ENCODE assay signal across 9 mouse cellular contexts in genomic region chr2:85049277-85049676, GRCm38 (mm10). TPM values are rescaled to one million over a fixed set of nuclear protein-coding genes. Genes with fewer than 3 reads are reported as not detected.
DNase-seq lines count a peak whose midpoint lies in the region; ATAC-seq and TF ChIP-seq lines count a peak whose summit lies in the region.
"Had no signal": no experiment of that assay in that cellular context is flagged by ENCODE, and none has a peak within 500 bp of the region (broad histone marks: within the 10 kb centered on the region; RNA-seq: fewer than 3 reads in every experiment).

No protein-coding gene starts in this region.

- no peak for TF ChIP-seq EP300 in heart, adult 2 months (IDR thresholded peaks at IDR 0.05; ENCODE audit: insufficient read depth, low read depth, low read length)

- peak overlapping the region; percentile 25; the same call in 1 of the 2 replicates for H3K9ac ChIP-seq in heart, adult 2 months (ENCODE audit: low read depth, low read length)
- no peak overlapping the region for H3K9ac ChIP-seq in embryonic facial prominence, embryonic 11.5 days (replicated peaks; ENCODE audit: low read length)

- intact Hi-C loops in heart, adult 2 months (cut with DNase I), result loop anchor here (2.0 kb wide), 1 partner anchor 50 kb away; no protein-coding TSS in a partner anchor
- intact Hi-C loops in heart, postnatal 36 days (cut with DNase I), result loop anchor here (10.0 kb wide), 1 partner anchor 334 kb away; the partner anchor contains the start of gene Zdhhc5

- H3K36me3 ChIP-seq in heart, adult 2 months (ENCODE audit: control insufficient read depth, insufficient read depth, low read length), result peaks cover 6% of the 10 kb centered on the region
- peaks cover 15% of the 10 kb centered on the region for H3K36me3 ChIP-seq in embryonic facial prominence, embryonic 11.5 days (replicated peaks; ENCODE audit: control insufficient read depth, insufficient read depth, low read depth, low read length)
- H3K36me3 ChIP-seq in midbrain, embryonic 10.5 days, result peaks cover 60% of the 10 kb centered on the region

- H3K79me2 ChIP-seq in heart, adult 2 months (replicated peaks; ENCODE audit: control insufficient read depth, insufficient read depth, low read length), result peaks cover 3% of the 10 kb centered on the region; the same call in 1 of the 2 replicates

- 59% methylated on average over 4 of the region's 4 CpGs for WGBS in heart, adult 2 months
- 68% methylated on average over 4 of the region's 4 CpGs for WGBS in embryonic facial prominence, embryonic 11.5 days
- WGBS in midbrain, embryonic 10.5 days, result 67% methylated on average over 4 of the region's 4 CpGs

- peak overlapping the region; percentile 94 for H3K27ac ChIP-seq in heart, adult 2 months
- H3K27ac ChIP-seq in embryonic facial prominence, embryonic 11.5 days (replicated peaks; ENCODE audit: low read depth, low read length), result peak overlapping the region; percentile 60; the same call in 1 of the 2 replicates
- H3K27ac ChIP-seq in midbrain, embryonic 10.5 days (replicated peaks), result peak overlapping the region; percentile 46

- peak overlapping the region; percentile 42 for H3K4me2 ChIP-seq in embryonic facial prominence, embryonic 11.5 days (ENCODE audit: low read depth, low read length)

- no peak for TF ChIP-seq POLR2A in heart, adult 2 months (IDR thresholded peaks at IDR 0.05; ENCODE audit: insufficient read depth, low read depth, low read length)

- H3K4me1 ChIP-seq in heart, adult 2 months (ENCODE audit: control insufficient read depth, insufficient read depth, low read length), result peaks cover 8% of the 10 kb centered on the region
- H3K4me1 ChIP-seq in embryonic facial prominence, embryonic 11.5 days (ENCODE audit: control insufficient read depth, insufficient read depth, low read length), result peaks cover 6% of the 10 kb centered on the region
- H3K4me1 ChIP-seq in midbrain, embryonic 10.5 days, result peaks cover 42% of the 10 kb centered on the region

- TF ChIP-seq CTCF in heart, adult 2 months (IDR thresholded peaks at IDR 0.05), result no peak

- no peak for ATAC-seq in embryonic facial prominence, embryonic 11.5 days (replicated peaks; ENCODE audit: insufficient number of reproducible peaks, low FRiP score, low TSS enrichment, low read depth)

- peak overlapping the region; percentile 63 for H3K4me3 ChIP-seq in heart, adult 2 months
- 0 out of 2 replicates have a peak overlapping the region, but pooled peaks have one; percentile 7 for H3K4me3 ChIP-seq in embryonic facial prominence, embryonic 11.5 days (ENCODE audit: low read depth, low read length)
- H3K4me3 ChIP-seq in midbrain, embryonic 10.5 days, result peak overlapping the region; percentile 79

- H3K9me3 ChIP-seq in embryonic facial prominence, embryonic 11.5 days (replicated peaks; ENCODE audit: control insufficient read depth, low read length), result no peaks in the 10 kb centered on the region
- H3K9me3 ChIP-seq in midbrain, embryonic 10.5 days (replicated peaks), result no peaks in the 10 kb centered on the region
- H3K9me3 ChIP-seq: liver, embryonic 13.5 days had no signal

- peak in 1 of 2 experiments; percentile 40 for DNase-seq in heart, adult 2 months
- no peak for DNase-seq in heart, postnatal 36 days
- no peak for DNase-seq in embryonic facial prominence, embryonic 11.5 days (ENCODE audit: low spot score)
- DNase-seq in heart, postnatal 4 days, result peak; percentile 46
- no peak for DNase-seq in midbrain, embryonic 10.5 days (ENCODE audit: low spot score)
- no peak for DNase-seq in thymus, postnatal 4 days
- DNase-seq in thymus, postnatal 36 days, result no peak
- no peak for DNase-seq in yolk sac, embryonic 10.5 days (ENCODE audit: low spot score)
- DNase-seq: liver, embryonic 13.5 days had no signal

- no peaks in the 10 kb centered on the region for H3K27me3 ChIP-seq in heart, adult 2 months (ENCODE audit: control insufficient read depth, insufficient read depth, low read length)
- H3K27me3 ChIP-seq in embryonic facial prominence, embryonic 11.5 days (ENCODE audit: control insufficient read depth, insufficient read depth, low read length), result no peaks in the 10 kb centered on the region
- H3K27me3 ChIP-seq in midbrain, embryonic 10.5 days (ENCODE audit: low read depth, poor library complexity, severe bottlenecking), result no peaks in the 10 kb centered on the region

RNA-seq across cellular contexts. Expression of gene Tnks1bp1, which starts 1.5 kb away (rescaled TPM):
- 10 to 100 TPM; 56.9 to 59.1 TPM for total RNA-seq in heart, adult 2 months (2021)
- polyA plus RNA-seq in heart, adult 2 months (2012; rRNA removed), result 40.7 and 54.1 TPM in 2 replicates
- 10 to 100 TPM; 61.9 to 65.9 TPM for total RNA-seq in heart, postnatal 36 days (2021)
- 9.3 and 12.2 TPM in 2 replicates for polyA plus RNA-seq in embryonic facial prominence, embryonic 11.5 days (2014; fragmentation: Nextera tagmentation; extraction: Ambion mirVana)
- total RNA-seq in heart, postnatal 4 days (2021), result 10 to 100 TPM; 87.1 to 88.2 TPM
- 29.9 and 33.7 TPM in 2 replicates for polyA plus RNA-seq in midbrain, embryonic 10.5 days (2016; fragmentation: Nextera tagmentation; extraction: Ambion mirVana)

RNA-seq across cellular contexts. Expression of gene P2rx3, which starts 12.0 kb away (rescaled TPM):
- under 1 TPM; 0.25 to 0.81 TPM for total RNA-seq in heart, adult 2 months (2021)
- polyA plus RNA-seq in heart, adult 2 months (2012; rRNA removed), result 0.39 and 0.79 TPM in 2 replicates
- total RNA-seq in heart, postnatal 36 days (2021), result under 1 TPM; 0.31 to 0.60 TPM
- polyA plus RNA-seq in embryonic facial prominence, embryonic 11.5 days (2014; fragmentation: Nextera tagmentation; extraction: Ambion mirVana), result 6.2 and 8.4 TPM in 2 replicates
- under 1 TPM; 0.14 to 0.24 TPM for total RNA-seq in heart, postnatal 4 days (2021)
- polyA plus RNA-seq in midbrain, embryonic 10.5 days (2016; fragmentation: Nextera tagmentation; extraction: Ambion mirVana), result 4.7 and 6.2 TPM in 2 replicates

RNA-seq across cellular contexts. Expression of gene Ssrp1, which starts 12.2 kb away (rescaled TPM):
- total RNA-seq in heart, adult 2 months (2021), result 10 to 100 TPM; 38.8 to 39.0 TPM
- 39.6 and 59.5 TPM in 2 replicates for polyA plus RNA-seq in heart, adult 2 months (2012; rRNA removed)
- total RNA-seq in heart, postnatal 36 days (2021), result 10 to 100 TPM; 40.6 to 41.6 TPM
- polyA plus RNA-seq in embryonic facial prominence, embryonic 11.5 days (2014; fragmentation: Nextera tagmentation; extraction: Ambion mirVana), result 409 TPM in 2 replicates
- 100 to 1,000 TPM; 106 to 108 TPM for total RNA-seq in heart, postnatal 4 days (2021)
- 392 and 411 TPM in 2 replicates for polyA plus RNA-seq in midbrain, embryonic 10.5 days (2016; fragmentation: Nextera tagmentation; extraction: Ambion mirVana)

Comparison
In these comparisons a context has a peak if more than half of its experiments do, and no peak if none do; other contexts are left out.
1. H3K4me3 ChIP-seq: peak in every context shown above with its lines; median percentile 79 in midbrain, embryonic 10.5 days; 63 in heart, adult 2 months; 7 in embryonic facial prominence, embryonic 11.5 days.